Mouse (Mus musculus): Measurements from ENCODE around the gene Slc34a2. TPM values are rescaled to one million over a fixed set of nuclear protein-coding genes. Genes with fewer than 3 reads are reported as not detected.

Slc34a2 gene
- total RNA-seq (2021): under 1 TPM in 1 of 2 experiments, not detected in 1; 0.40 TPM
- long read RNA-seq, experiment 1: 0 reads
- long read RNA-seq, experiment 2: 0 reads

DNA sequence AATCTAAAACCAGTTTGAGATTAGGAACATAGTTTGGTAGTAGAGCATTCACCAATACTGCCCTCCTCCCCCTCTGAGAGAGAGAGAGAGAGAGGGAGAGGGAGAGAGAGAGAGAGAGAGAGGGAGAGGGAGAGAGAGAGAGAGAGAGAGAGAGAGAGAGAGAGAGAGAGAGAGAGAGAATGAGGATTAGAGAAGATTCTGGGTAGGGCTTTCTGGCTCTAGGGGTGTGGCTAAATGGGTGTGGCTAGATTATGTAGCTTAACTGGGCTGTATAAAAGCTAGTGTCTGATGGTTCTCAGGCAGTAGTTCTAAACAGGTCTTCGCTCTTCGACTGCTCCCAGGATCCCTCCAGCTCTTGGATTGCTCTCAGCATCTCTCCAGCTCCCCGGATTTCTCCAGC, at the start of gene Slc34a2:
Slc34a2 (plus strand) TSS at position 301 of the 400 bp plus-strand sequence.
- intact Hi-C loops (cut with DNase I): no loop called here
- no peak for DNase-seq (ENCODE audit: low spot score in 2 of 2)

DNA sequence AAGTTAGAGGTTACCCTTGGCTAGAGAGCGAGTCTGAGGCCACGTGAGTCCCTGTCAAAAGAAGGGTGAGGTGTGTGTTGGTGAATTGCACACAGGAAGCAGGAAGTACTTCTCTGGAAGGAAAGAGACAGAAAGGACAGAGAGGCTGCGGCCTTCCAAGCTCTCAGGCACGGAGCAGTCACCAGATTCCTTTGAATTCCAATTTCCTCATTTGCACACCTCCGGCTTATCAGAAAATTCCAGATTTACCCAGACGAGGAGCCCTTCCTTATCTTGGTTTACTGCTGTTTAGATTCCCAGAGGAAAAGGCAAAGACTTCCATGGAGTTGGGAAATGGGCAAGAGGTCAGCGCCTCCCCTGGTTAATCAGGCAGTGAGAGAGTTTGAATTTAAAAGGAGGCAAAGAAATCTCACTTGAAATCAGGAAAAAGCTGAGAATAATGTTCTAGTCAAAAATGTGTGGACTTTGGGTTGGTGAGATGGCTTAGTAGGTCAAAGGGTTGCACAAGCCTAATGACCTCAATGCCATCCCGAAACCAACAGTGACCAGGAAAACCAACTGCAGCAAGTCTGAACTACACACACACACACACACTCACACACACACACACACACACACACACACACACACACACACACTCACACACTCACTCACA, 47.1 kb upstream of the Slc34a2 start:
- DNase-seq (ENCODE audit: low spot score in 2 of 2): no peak
- intact Hi-C loops (cut with DNase I): no loop called here

DNA sequence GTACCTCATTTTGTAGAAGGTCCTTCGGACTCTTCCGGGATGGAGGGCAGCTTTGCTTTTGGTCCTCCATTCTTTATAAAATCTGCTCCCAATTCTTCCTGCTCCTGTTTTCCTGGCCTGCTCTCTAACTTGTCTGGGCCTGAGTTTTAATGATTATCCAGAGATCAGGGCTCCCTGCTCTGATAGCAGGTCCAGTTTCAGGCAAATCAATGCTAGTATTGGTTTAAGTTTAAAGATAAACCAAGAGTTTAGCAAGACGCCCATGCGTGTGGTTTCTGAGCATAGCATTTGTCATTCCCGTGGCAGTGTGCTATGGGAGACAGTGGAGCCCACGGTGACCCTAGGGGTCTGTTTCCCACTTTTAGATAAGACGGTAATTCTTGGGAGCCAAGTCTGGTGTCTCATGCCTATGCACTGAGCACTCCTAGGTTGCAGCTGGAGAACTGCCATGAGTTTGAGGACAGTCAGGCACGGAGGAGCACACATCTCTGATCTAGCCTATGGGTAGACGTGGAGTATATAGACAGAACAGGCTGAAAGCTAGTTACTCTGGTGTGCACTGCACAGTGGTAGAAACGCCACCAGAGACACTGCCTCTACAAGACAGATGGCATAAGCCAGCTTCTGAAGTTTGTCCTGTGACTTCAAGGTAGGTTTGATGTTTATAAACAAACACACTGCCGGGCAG, 45.5 kb upstream of the Slc34a2 start:
- intact Hi-C loops (cut with DNase I): no loop called here
- DNase-seq (ENCODE audit: low spot score in 2 of 2): no peak

DNA sequence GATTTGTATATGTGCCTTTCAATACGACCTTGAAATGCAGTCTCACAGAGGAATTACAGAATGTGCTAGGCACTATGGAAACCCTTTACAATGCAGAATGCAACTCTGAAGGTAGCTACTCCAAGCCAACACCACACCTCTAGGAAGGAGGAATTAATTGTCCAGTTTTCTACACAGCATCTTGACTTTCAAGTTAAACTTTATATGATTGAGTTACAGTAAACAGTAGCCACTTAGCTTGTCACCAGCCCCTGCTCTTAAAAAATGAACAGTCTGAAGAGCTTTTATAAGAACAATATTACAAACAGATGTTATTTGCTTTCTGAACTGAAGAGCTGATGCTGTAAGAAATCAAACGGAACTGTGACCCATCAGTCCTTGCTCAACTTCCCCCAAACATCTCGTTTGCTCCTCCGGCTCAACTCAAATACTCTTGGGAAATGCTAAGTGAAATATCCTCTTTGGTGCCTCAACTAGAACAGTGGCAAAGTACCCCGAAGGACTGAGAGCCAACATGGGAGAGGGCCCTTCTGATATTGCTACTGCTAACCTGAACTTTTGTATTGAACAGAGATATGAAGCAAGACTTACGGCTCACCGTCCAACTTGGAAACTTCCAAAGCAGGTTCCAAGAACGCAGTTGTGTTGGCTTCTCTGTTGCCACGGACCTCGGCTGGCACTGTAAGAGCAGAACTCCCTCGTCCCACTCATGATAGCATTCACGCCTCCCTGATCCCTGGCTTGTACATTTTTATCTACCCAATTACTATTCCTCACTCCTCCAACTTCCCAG, 44.2 kb upstream of the Slc34a2 start:
- no peak for DNase-seq (ENCODE audit: low spot score in 2 of 2)
- intact Hi-C loops (cut with DNase I): no loop called here

DNA sequence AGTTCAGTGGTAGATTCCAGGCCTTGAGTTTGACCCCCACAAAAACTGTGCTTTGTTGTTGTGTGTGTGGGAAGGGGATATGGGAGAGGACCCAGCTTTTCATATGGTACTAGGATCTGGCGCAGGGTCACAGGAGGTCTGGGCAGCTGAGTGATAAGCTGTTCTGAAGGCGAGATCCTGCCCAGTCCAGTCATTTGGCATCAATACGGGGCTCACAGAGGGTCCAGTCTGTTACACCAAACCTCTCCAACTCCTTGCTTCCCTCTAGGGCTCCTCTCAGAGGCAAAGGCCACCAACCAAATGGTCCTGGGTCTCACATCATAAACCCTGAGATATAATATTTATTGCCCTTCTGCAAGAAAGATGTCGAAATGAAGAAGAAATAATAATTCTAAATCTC, 42.4 kb upstream of the Slc34a2 start:
- no peak for DNase-seq (ENCODE audit: low spot score in 2 of 2)
- intact Hi-C loops (cut with DNase I): no loop called here

DNA sequence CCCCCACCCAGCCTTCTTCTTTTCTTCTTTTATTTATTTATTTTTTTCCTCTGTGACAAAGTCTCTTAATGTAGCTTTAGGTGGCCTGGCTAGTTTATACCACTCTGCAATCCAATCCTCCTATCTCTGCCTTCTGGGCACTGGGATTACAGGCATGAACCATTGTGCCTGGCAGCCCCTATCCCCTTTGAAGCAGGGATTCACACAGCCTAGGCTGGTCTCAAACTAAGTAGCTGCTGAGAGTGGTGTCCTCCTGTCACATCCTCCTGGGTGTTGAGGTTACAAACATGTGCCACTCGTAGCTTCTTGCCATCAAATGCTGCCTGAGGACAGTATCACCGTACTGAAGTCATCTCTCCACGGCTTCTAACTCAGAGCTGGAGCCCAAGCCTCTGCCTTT, 41.7 kb upstream of the Slc34a2 start:
- intact Hi-C loops (cut with DNase I): no loop called here
- DNase-seq (ENCODE audit: low spot score in 2 of 2): no peak

DNA sequence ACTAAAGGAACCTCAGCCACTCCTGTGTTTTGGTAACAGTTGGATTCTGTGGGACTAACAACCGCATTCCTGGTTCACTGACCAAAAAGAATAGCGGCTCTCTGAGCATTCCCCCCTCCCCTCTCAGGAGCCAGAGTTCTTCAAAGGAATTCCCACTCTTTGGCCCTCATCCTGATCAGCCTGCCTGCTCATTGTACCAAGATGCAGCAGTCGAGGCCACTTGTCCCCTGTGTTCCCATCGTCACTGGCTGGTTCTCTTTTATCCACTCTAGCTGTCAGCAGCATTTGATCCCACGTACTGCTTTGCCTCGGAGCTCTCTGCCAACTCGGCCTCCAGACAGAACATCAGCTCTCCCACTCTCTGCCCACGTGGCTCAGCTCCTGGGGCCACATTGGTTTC, 41.3 kb upstream of the Slc34a2 start:
- DNase-seq (ENCODE audit: low spot score in 2 of 2): no peak
- intact Hi-C loops (cut with DNase I): no loop called here

DNA sequence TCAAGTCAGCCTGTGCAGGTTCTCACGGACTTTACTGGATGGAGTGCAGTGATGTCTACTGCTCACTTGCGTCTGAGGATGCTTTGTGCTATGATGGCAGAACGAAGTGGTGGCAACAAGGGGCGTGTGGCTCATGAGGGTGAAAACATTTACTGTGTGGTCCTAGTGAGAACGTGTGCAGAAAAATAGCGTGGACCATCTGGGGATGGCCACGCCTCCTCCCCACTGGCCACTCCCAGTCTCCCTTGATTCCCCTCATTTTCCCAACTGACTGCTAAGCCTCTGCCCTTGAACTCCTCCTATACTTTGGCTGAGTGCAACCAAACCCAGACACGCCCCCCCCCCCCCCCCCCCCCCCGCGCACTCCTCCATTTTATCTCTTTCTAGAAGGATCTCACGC, 40.8 kb upstream of the Slc34a2 start:
- DNase-seq (ENCODE audit: low spot score in 2 of 2): no peak
- intact Hi-C loops (cut with DNase I): no loop called here

DNA sequence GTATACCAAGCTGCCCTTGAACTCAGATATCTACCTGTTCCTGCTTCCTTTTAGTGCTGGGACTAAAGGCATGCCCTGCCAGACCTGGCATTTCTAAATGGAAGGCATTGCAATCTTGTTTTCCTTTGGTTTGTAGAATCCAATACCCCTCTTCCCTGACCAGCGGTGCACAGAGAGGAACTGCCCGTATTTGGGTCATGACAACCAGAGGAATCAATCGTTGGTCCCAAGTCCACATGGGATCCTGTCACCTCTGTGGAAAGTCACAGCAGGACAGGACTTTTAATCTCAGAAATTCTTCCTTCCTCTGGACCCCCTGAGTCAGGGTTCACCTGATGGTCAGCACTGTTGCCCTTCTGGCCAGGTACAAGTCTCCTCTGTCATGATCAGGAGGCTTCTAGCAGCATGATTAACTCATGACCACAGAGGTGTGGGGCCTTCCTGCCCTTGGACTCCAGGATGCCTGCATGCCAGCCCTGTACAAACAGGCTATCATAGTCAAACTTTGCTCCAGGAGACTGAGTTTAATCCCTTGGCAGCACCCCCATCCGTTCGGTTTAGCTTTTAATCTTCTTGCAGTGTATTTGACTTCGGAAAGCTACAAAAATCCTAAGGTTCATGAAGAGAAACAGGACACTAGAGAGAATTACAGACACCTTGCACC, 39.7 kb upstream of the Slc34a2 start:
- DNase-seq (ENCODE audit: low spot score in 2 of 2): no peak
- intact Hi-C loops (cut with DNase I): no loop called here

DNA sequence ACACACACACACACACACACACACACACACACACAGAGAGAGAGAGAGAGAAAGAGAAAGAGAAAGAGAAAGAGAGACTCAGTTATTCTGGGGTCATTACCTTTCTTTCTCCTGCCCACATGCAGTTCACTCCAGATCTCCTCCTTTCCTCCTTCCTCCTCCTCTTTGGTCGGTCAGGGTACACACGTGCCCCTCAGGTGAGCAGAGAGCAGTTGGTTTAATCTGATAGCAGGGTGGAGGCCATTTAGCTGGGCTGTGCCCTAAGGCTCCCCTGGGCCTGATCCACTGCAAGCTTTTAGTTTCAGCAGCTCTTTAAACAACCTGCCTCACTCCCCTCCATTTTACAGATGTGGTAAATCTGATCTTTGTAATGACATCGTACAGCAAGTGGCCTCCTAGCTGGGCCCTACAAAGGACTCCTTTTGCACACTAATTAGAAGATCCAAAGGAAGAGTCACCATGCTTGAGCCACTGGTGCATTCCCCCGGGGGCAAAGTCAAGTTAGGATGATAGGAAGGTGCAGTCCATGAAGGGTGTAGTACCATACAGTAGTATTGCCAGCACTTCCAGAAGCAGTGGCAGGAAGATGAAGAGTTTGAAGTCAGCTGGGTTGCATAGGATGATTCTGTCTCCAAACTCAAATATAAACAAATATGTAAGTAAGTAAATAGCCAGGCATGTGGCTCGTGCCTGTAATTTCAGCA, 37.6 kb upstream of the Slc34a2 start:
- intact Hi-C loops (cut with DNase I): loop anchor here (10.0 kb wide), 1 partner anchor 244 kb away; no protein-coding TSS in a partner anchor
- no peak for DNase-seq (ENCODE audit: low spot score in 2 of 2)

DNA sequence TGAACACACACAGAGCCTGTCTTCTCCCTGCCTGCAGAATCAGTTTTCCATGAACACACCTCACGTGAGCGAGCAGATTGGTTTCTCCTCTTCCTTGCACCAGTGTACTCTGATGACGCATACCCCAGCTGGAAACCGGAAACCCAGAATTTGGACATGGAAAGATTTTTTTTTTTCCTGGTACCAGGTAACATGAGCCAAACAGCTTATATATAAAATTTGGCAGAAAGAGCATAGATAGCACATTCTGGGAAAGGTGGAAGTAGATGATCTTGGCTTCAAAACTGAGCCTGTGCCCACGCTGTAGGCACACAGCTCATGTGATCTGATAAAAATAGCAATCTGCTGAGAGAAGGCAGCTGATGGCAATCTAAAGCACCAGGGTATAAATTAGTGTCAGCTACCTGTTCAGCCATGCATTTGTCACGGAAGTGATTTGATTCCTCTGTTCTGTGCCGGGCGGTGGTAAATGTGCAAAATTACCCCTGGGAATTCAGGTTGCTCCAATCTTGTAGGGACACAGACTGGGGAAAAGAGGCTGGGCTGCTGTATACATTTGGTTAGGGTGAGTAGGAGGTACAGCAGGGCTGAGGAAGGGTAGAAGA, 35.2 kb upstream of the Slc34a2 start:
- peak; percentile 57 to 79 for DNase-seq (ENCODE audit: low spot score in 2 of 2)
- intact Hi-C loops (cut with DNase I): loop anchor here (10.0 kb wide), 1 partner anchor 242 kb away; no protein-coding TSS in a partner anchor

DNA sequence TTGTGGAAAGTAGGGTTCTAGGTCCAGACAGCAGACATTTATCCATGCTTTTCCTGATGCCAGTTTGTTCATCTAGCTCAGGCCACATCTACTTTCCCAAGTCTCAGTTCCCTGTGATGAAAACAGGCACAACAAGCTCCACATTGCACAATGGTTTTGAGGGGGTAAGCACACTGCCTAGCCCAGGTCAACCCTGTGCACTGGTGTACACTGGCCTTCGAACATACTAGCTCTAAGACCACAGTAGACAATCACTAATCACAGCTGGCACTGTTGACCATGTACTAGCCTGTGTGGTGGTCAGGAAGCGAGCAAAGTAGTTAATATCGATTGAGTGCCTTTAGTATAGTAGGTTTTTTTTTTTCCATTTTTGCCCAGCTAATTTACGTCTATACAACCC, 34.4 kb upstream of the Slc34a2 start:
- DNase-seq (ENCODE audit: low spot score in 2 of 2): no peak
- intact Hi-C loops (cut with DNase I): loop anchor here (10.0 kb wide), 1 partner anchor 241 kb away; no protein-coding TSS in a partner anchor

DNA sequence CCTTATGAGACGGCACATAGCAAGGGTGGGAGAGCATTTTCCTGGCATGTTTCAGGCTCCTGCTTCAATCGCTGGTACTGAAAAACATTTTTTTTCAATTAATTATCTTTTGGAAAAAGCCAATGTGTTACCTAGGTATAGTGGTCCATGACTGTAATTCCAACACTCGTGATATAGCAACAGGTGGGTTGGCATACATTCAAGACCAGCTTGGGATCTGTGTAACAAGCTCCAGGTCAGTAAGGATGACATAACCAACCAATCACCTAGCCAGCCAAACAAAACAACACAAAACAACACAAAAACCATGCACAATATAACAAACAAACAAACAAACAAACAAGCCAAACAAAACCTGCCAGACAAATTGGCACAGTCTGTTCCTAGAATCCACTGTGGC, 33.9 kb upstream of the Slc34a2 start:
- intact Hi-C loops (cut with DNase I): loop anchor here (10.0 kb wide), 1 partner anchor 241 kb away; no protein-coding TSS in a partner anchor

DNA sequence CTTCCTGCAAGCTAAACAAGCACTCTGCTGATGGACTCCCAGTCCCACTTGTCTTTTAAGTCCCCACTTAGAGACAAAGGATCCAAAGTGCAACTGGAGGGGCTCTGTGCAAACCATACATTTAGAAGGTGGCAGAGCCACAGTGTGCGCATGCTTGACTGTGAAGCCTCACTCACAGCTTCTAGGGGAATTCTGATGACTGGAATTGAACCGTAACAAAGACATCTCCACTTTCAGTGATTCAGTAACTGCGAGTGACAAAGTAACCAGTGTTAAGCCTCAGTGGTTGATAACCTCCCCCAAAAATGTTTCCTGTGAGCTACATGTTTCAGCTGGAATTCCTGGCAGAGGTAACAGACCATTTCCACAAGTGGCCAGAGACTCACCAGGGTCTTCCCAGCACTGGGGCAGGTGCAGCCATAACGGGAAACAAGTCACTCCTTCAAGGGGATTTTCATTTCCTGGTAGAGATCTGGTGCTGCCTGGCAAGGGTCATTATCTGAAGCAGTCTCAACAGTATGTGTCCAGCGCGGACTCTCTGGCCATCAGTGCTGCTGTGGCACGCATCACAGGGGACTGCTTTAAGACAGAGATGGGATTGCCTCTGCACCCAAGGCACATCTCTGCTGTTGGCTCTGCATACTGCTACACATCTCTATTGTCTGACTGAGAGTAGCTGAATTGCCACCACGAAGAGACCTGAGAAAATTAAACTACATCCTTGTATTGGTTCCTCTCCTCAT, 28.7 kb upstream of the Slc34a2 start:
- intact Hi-C loops (cut with DNase I): loop anchor here (10.0 kb wide), 1 partner anchor 236 kb away; no protein-coding TSS in a partner anchor
- no peak for DNase-seq (ENCODE audit: low spot score in 2 of 2)

More for the DNA sequence above, 33.9 kb upstream of the Slc34a2 start:
- no peak for DNase-seq (ENCODE audit: low spot score in 2 of 2)

DNA sequence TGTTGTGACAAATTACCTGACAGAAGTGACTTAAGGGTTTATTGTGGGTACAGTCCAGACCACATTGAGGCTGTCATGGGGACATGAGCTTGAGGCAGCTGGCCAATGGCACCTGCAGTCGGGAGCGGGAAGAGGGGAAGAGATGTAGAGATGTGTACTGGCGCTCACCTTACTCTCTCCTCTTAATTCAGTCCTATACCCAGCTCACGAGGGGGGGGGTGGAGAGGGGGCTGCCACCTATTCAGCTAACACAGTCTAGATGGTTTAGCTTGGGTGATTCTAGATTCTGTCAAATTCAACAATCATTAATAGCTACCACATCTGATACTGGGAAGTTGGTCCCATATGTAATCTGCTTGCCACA, 28.1 kb upstream of the Slc34a2 start:
- intact Hi-C loops (cut with DNase I): loop anchor here (10.0 kb wide), 1 partner anchor 235 kb away; no protein-coding TSS in a partner anchor
- no peak for DNase-seq (ENCODE audit: low spot score in 2 of 2)

DNA sequence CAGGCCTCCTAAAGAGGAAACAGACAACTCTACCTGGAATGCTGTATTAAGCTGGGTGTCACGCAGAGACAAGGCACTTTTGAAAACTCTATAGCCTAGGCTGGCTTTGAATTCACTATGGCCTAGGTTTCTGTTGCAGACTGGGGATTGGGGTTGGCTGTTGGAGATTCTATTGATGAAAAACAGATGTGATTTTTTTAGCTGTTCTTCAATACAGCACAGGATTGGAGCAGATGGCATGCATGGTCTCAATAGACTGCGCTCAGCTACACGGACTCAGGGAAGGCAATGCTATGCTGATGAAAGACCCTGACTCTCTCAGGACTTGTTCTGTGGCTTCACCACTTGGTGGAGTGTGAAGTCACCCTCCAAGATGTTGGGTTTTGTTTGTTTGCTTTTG, 26.6 kb upstream of the Slc34a2 start:
- intact Hi-C loops (cut with DNase I): no loop called here
- no peak for DNase-seq (ENCODE audit: low spot score in 2 of 2)

DNA sequence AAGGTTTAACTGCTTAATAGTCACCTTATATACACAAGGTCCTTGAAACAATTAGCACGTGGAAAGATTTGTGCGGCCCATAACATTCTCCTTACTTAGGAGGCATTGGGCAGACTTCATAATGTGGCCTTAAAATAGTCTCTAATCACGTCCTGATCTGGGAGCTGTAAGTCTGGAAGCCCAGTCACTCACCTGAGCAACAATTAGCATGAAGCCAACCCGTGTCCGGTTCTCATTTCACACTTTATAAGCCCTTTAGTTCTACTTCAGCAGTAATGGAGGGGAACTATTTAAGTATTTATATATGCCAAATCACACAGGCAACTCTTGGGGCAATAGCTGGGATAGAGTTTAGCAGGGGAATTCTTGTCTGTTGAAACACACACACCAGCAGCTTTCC, 21.3 kb upstream of the Slc34a2 start:
- intact Hi-C loops (cut with DNase I): no loop called here
- no peak for DNase-seq (ENCODE audit: low spot score in 2 of 2)

DNA sequence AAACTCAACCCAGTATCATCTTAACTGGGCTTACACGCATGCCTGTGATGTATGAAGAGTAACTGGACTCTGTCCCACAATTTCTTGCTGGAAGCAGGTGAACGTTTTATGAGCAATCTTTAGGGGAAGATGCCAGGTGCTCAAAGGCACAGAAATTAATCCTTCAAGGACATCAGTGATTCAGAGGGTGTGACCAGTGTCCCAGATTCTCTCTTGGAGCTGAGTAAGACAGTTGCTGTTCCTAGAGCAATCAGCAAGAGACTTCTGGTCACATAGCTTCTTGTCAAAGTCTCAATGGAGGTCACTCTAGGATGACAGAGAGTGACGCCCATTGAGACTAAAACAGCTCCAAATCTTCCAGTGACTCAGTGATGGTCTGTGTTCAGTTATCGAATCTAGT, 19.6 kb upstream of the Slc34a2 start:
- intact Hi-C loops (cut with DNase I): no loop called here
- no peak for DNase-seq (ENCODE audit: low spot score in 2 of 2)

All from left cerebral cortex, postnatal 14 days (tissue).